Mouse (Mus musculus) heart, embryonic 11.5 days (tissue): Measurements from ENCODE around the gene Lrrc2. TPM values are rescaled to one million over a fixed set of nuclear protein-coding genes. Genes with fewer than 3 reads are reported as not detected.

Source experiments
- ATAC-seq: fragments of 200-750 bp; cut with Nextera tagmentation; replicated peaks from 2 replicates; pipeline ENCODE4 v1.8.0; 2017; ENCODE audit warnings: moderate library complexity; ENCODE audit not compliant: insufficient number of reproducible peaks, low FRiP score, low TSS enrichment
- H3K27ac ChIP-seq: fragments of 300-500 bp; sonication (generic); 2 replicates; pipeline ENCODE4 v1.5.1; 2014; ENCODE audit warnings: mild to moderate bottlenecking, low read depth, low read length
- H3K27me3 ChIP-seq: fragments of 300-500 bp; sonication (generic); 2 replicates; pipeline ENCODE4 v1.6.1; 2014; ENCODE audit warnings: mild to moderate bottlenecking, low read length, mixed read lengths; ENCODE audit not compliant: control insufficient read depth, insufficient read depth
- H3K36me3 ChIP-seq: fragments of 300-500 bp; sonication (generic); 2 replicates; pipeline ENCODE4 v1.6.1; 2014; ENCODE audit warnings: mild to moderate bottlenecking, low read length, moderate library complexity, mixed read lengths; ENCODE audit not compliant: control insufficient read depth, insufficient read depth
- H3K4me1 ChIP-seq: fragments of 300-500 bp; sonication (generic); 2 replicates; pipeline ENCODE4 v1.6.1; 2014; ENCODE audit warnings: low read length; ENCODE audit not compliant: control insufficient read depth, insufficient read depth
- H3K4me2 ChIP-seq: fragments of 300-500 bp; sonication (generic); 2 replicates; pipeline ENCODE4 v1.6.1; 2014; ENCODE audit warnings: mild to moderate bottlenecking, moderate library complexity
- H3K4me3 ChIP-seq: fragments of 300-500 bp; sonication (generic); 2 replicates; pipeline ENCODE4 v1.5.1; 2014; ENCODE audit warnings: low read depth, low read length
- H3K9ac ChIP-seq: fragments of 300-500 bp; sonication (generic); 2 replicates; pipeline ENCODE4 v1.6.1; 2014; ENCODE audit warnings: mild to moderate bottlenecking, low read depth, low read length, moderate library complexity
- H3K9me3 ChIP-seq: fragments of 300-500 bp; sonication (generic); replicated peaks from 2 replicates; pipeline ENCODE4 v1.6.1; 2016; ENCODE audit warnings: low read length; ENCODE audit not compliant: control insufficient read depth
- whole genome bisulfite sequencing: fragments of 180-500 bp; shearing (Covaris S2); extraction: QIAGEN DNeasy Blood & Tissue Kit; methylation state at CpG from one replicate; pipeline ENCODE4 v1.1.7; 2014; ENCODE audit not compliant: insufficient replicate concordance; 5-methylcytosine and 5-hydroxymethylcytosine counted together
- polyA plus RNA-seq: library from polyadenylated mRNA; unstranded; fragments of >200 nt; fragmentation: Nextera tagmentation; extraction: Ambion mirVana; gene quantifications from 2 replicates; pipeline ENCODE4 v1.2.1, GENCODE M21; 2014

The Lrrc2 gene
- polyA plus RNA-seq, 1 experiment from 2014 or later, result 2.1 TPM

GRCm38 (mm10) chr9:111001621-111002020, 50.3 kb downstream of the Lrrc2 start:
- H3K9ac ChIP-seq, result no peak overlapping the region
- H3K4me3 ChIP-seq, result no peak overlapping the region
- H3K36me3 ChIP-seq, result no peaks in the 10 kb centered on the region
- no peak overlapping the region for H3K4me2 ChIP-seq
- no peaks in the 10 kb centered on the region for H3K9me3 ChIP-seq
- WGBS, result 75% methylated on average over 12 of the region's 12 CpGs
- no peaks in the 10 kb centered on the region for H3K4me1 ChIP-seq
- no peak overlapping the region for H3K27ac ChIP-seq
- ATAC-seq, result no peak
- H3K27me3 ChIP-seq, result no peaks in the 10 kb centered on the region

GRCm38 (mm10) chr9:111003279-111003678, 51.9 kb downstream of the Lrrc2 start:
- Histone ChIP-seq H3K36me3 (no peaks in the 10 kb centered on the region), H3K4me3 (no peak overlapping the region), H3K9me3 (no peaks in the 10 kb centered on the region), H3K27ac (no peak overlapping the region), H3K4me2 (no peak overlapping the region), H3K9ac (no peak overlapping the region), H3K4me1 (no peaks in the 10 kb centered on the region), H3K27me3 (no peaks in the 10 kb centered on the region)
- WGBS, result 87% methylated on average over 9 of the region's 9 CpGs
- ATAC-seq, result no peak

- Histone ChIP-seq H3K36me3 (no peaks in the 10 kb centered on the region), H3K4me2 (no peak overlapping the region), H3K27ac (no peak overlapping the region), H3K9me3 (no peaks in the 10 kb centered on the region), H3K4me3 (no peak overlapping the region), H3K4me1 (no peaks in the 10 kb centered on the region), H3K27me3 (no peaks in the 10 kb centered on the region), H3K9ac (no peak overlapping the region)
- WGBS, result 92% methylated on average over 2 of the region's 2 CpGs
- no peak for ATAC-seq
These were observed 55.2 kb downstream of the Lrrc2 start for GRCm38 (mm10) chr9:111006544-111006943.

- no peak for ATAC-seq
- H3K4me3 ChIP-seq, result no peak overlapping the region
- no peaks in the 10 kb centered on the region for H3K4me1 ChIP-seq
- H3K4me2 ChIP-seq, result no peak overlapping the region
- no peaks in the 10 kb centered on the region for H3K27me3 ChIP-seq
- no peak overlapping the region for H3K27ac ChIP-seq
- no peak overlapping the region for H3K9ac ChIP-seq
- 64% methylated on average over 3 of the region's 3 CpGs for WGBS
- no peaks in the 10 kb centered on the region for H3K9me3 ChIP-seq
- no peaks in the 10 kb centered on the region for H3K36me3 ChIP-seq
These were observed 58.4 kb downstream of the Lrrc2 start for GRCm38 (mm10) chr9:111009763-111010162.

GRCm38 (mm10) chr9:111011550-111011949, 60.2 kb downstream of the Lrrc2 start:
- no peak for ATAC-seq
- Histone ChIP-seq H3K27me3 (no peaks in the 10 kb centered on the region), H3K9ac (no peak overlapping the region), H3K4me1 (no peaks in the 10 kb centered on the region), H3K27ac (no peak overlapping the region), H3K4me2 (no peak overlapping the region), H3K9me3 (no peaks in the 10 kb centered on the region), H3K4me3 (no peak overlapping the region), H3K36me3 (no peaks in the 10 kb centered on the region)
- WGBS, result 77% methylated on average over 9 of the region's 9 CpGs

GRCm38 (mm10) chr9:111012041-111012440, 60.7 kb downstream of the Lrrc2 start:
- H3K27me3 ChIP-seq, result no peaks in the 10 kb centered on the region
- H3K27ac ChIP-seq, result no peak overlapping the region
- ATAC-seq, result no peak
- H3K9me3 ChIP-seq, result no peaks in the 10 kb centered on the region
- no peak overlapping the region for H3K4me3 ChIP-seq
- WGBS, result 70% methylated on average over 3 of the region's 3 CpGs
- no peak overlapping the region for H3K9ac ChIP-seq
- H3K36me3 ChIP-seq, result no peaks in the 10 kb centered on the region
- H3K4me1 ChIP-seq, result no peaks in the 10 kb centered on the region
- no peak overlapping the region for H3K4me2 ChIP-seq

GRCm38 (mm10) chr9:111015658-111016057, 64.3 kb downstream of the Lrrc2 start:
- no peak overlapping the region for H3K4me2 ChIP-seq
- H3K9me3 ChIP-seq, result no peaks in the 10 kb centered on the region
- no peaks in the 10 kb centered on the region for H3K36me3 ChIP-seq
- H3K27me3 ChIP-seq, result no peaks in the 10 kb centered on the region
- no peak overlapping the region for H3K9ac ChIP-seq
- no peak for ATAC-seq
- no peaks in the 10 kb centered on the region for H3K4me1 ChIP-seq
- WGBS, result 84% methylated on average over 4 of the region's 4 CpGs
- H3K4me3 ChIP-seq, result no peak overlapping the region
- H3K27ac ChIP-seq, result no peak overlapping the region

GRCm38 (mm10) chr9:111019022-111019421, 67.7 kb downstream of the Lrrc2 start, which contains the start of gene Ltf:
Ltf (plus strand) TSS chr9:111019271.
- WGBS, result 73% methylated on average over 5 of the region's 5 CpGs
- Histone ChIP-seq H3K27ac (no peak within 1 kb of the TSS), H3K9ac (no peak within 1 kb of the TSS)

GRCm38 (mm10) chr9:111026791-111027190, 75.4 kb downstream of the Lrrc2 start:
- H3K9ac ChIP-seq, result no peak overlapping the region
- H3K4me3 ChIP-seq, result no peak overlapping the region
- no peaks in the 10 kb centered on the region for H3K9me3 ChIP-seq
- no peak overlapping the region for H3K4me2 ChIP-seq
- no peaks in the 10 kb centered on the region for H3K36me3 ChIP-seq
- H3K27me3 ChIP-seq, result no peaks in the 10 kb centered on the region
- H3K27ac ChIP-seq, result no peak overlapping the region
- ATAC-seq, result no peak
- 79% methylated on average over 10 of the region's 10 CpGs for WGBS
- no peaks in the 10 kb centered on the region for H3K4me1 ChIP-seq

More at GRCm38 (mm10) chr9:111019022-111019421, 67.7 kb downstream of the Lrrc2 start, which contains the start of gene Ltf:
- Histone ChIP-seq H3K4me3 (no peak within 1 kb of the TSS), H3K9me3 (no peaks in the 10 kb centered on the region), H3K36me3 (no peaks in the 10 kb centered on the region), H3K4me1 (no peaks in the 10 kb centered on the region), H3K4me2 (no peak within 1 kb of the TSS), H3K27me3 (no peaks in the 10 kb centered on the region)
- no peak for ATAC-seq
